Mouse (Mus musculus) C2C12 (cell line): Measurements from ENCODE around the gene Zfp683. TPM values are rescaled to one million over a fixed set of nuclear protein-coding genes. Genes with fewer than 3 reads are reported as not detected.

ENCODE experiments used
- H3K27me3 ChIP-seq: one replicate; pipeline ENCODE4 v1.6.1; 2011; ENCODE audit not compliant: control insufficient read depth, insufficient read depth, insufficient read length
- H3K36me3 ChIP-seq: one replicate; pipeline ENCODE4 v1.6.1; 2011; ENCODE audit not compliant: control insufficient read depth, insufficient read depth
- H3K4me3 ChIP-seq: one replicate; pipeline ENCODE4 v1.5.1; 2011; ENCODE audit warnings: mild to moderate bottlenecking, control low read depth; ENCODE audit not compliant: poor library complexity, insufficient read depth, severe bottlenecking
- H3K79me2 ChIP-seq: one replicate; pipeline ENCODE4 v1.6.1; 2011; ENCODE audit not compliant: control insufficient read depth, insufficient read depth
- H3K79me3 ChIP-seq: one replicate; pipeline ENCODE4 v1.6.1; 2011; ENCODE audit warnings: low read depth, control low read depth
- H3ac ChIP-seq: one replicate; pipeline ENCODE3; 2011; ENCODE audit warnings: low read depth; ENCODE audit not compliant: control insufficient read depth, insufficient read length
- CEBPB ChIP-seq: IDR thresholded peaks from one replicate; pipeline ENCODE4 v1.6.1; 2011; ENCODE audit warnings: low read depth, mild to moderate bottlenecking, control low read depth, moderate library complexity
- CTCF ChIP-seq: IDR thresholded peaks from one replicate; pipeline ENCODE4 v1.5.1; 2011; ENCODE audit not compliant: control insufficient read depth, insufficient read depth, insufficient read length
- FOSL1 ChIP-seq: IDR thresholded peaks from one replicate; pipeline ENCODE4 v1.8.0; 2011; ENCODE audit warnings: mild to moderate bottlenecking, low read length; ENCODE audit not compliant: poor library complexity, insufficient read depth, severe bottlenecking
- MAX ChIP-seq: IDR thresholded peaks from one replicate; pipeline ENCODE4 v1.6.1; 2011; ENCODE audit warnings: mild to moderate bottlenecking, control low read depth
- MYOD1 ChIP-seq: IDR thresholded peaks from one replicate; pipeline ENCODE4 v1.6.1; 2011; ENCODE audit warnings: low read depth; ENCODE audit not compliant: control insufficient read depth, insufficient read length
- MYOG ChIP-seq: IDR thresholded peaks from one replicate; pipeline ENCODE4 v1.6.1; 2011; ENCODE audit not compliant: control insufficient read depth, insufficient read length; ENCODE audit errors: extremely low read depth
- USF1 ChIP-seq: IDR thresholded peaks from one replicate; pipeline ENCODE4 v1.6.1; 2011; ENCODE audit warnings: low read depth, mild to moderate bottlenecking, control low read depth, moderate library complexity
- polyA plus RNA-seq: library from polyadenylated mRNA; unstranded; fragments of >200 nt; fragmentation: generic; extraction: Trizol; gene quantifications from one replicate; pipeline ENCODE4 v1.2.1, GENCODE M21; 2012; ENCODE audit warnings: missing spikeins

Gene Zfp683
- polyA plus RNA-seq, 1 experiment, result not detected

DNA sequence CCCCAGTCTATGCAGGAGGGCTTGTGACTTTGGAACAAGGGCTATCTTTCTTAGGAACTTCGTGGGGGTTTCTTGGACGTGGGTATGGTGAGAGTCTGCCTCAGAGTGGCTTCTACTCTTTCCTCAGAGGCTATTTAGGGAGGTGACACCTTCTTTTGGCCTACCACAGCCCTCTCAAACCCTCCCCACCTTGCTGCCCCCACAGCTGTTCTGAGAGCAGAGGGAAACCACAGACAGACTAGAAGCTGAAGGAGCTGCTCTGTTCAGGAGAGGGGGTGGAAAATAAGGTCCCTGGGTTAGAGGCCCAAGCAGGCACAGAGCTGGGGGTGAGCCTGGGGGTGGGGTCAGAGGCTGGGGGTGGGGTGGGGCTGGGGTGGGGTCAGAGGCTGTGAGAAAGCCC is 10.6 kb upstream of the Zfp683 start:
- H3K4me3 ChIP-seq, result no peak overlapping the region
- H3K27me3 ChIP-seq, result peaks cover 12% of the 10 kb centered on the region
- TF ChIP-seq CEBPB (no peak), MYOG (no peak), FOSL1 (no peak), MAX (no peak), USF1 (no peak), MYOD1 (no peak), CTCF (no peak)
- no peaks in the 10 kb centered on the region for H3K36me3 ChIP-seq
- no peak overlapping the region for H3ac ChIP-seq
- no peaks in the 10 kb centered on the region for H3K79me3 ChIP-seq
- H3K79me2 ChIP-seq, result no peaks in the 10 kb centered on the region

DNA sequence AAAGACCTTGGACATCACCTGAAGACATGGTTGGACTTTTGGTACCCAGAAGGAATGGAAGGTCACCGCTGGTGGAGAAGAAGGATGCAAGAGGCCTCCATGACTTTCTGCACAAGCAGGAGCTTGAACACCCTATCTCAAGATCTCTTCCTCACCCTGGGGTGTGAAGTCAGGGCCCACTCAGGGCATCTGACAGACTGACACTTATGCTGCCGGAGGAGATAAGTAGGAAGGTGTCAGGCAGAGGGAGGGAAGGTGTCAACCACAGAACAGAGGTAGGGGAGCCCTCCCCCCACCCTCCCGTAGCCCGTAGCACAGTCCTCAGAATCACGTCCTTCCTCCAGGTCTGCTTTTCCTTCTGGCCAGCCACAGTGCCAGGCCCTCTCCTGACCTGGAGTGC is 6.0 kb upstream of the Zfp683 start:
- no peak overlapping the region for H3K4me3 ChIP-seq
- H3K79me3 ChIP-seq, result no peaks in the 10 kb centered on the region
- no peaks in the 10 kb centered on the region for H3K79me2 ChIP-seq
- H3ac ChIP-seq, result no peak overlapping the region
- no peak for TF ChIP-seq CTCF
- TF ChIP-seq MAX, result no peak
- no peak for TF ChIP-seq CEBPB
- no peak for TF ChIP-seq MYOD1
- TF ChIP-seq MYOG, result no peak
- no peak for TF ChIP-seq FOSL1
- no peak for TF ChIP-seq USF1
- H3K27me3 ChIP-seq, result peaks cover 11% of the 10 kb centered on the region
- no peaks in the 10 kb centered on the region for H3K36me3 ChIP-seq

- Histone ChIP-seq H3K79me3 (no peaks in the 10 kb centered on the region), H3K4me3 (no peak overlapping the region), H3K79me2 (no peaks in the 10 kb centered on the region), H3ac (no peak overlapping the region), H3K36me3 (no peaks in the 10 kb centered on the region), H3K27me3 (peaks cover 40% of the 10 kb centered on the region)
- no peak for TF ChIP-seq MYOG
- no peak for TF ChIP-seq USF1
- TF ChIP-seq CEBPB, result no peak
- TF ChIP-seq MYOD1, result no peak
These were observed 1.7 kb upstream of the Zfp683 start for GRCm38 (mm10) chr4:134051912-134052311.

- Histone ChIP-seq H3K27me3 (peaks cover 45% of the 10 kb centered on the region), H3K4me3 (no peak overlapping the region), H3K36me3 (no peaks in the 10 kb centered on the region), H3ac (no peak overlapping the region), H3K79me2 (no peaks in the 10 kb centered on the region), H3K79me3 (no peaks in the 10 kb centered on the region)
- TF ChIP-seq MYOD1 (no peak), USF1 (no peak), MAX (no peak), FOSL1 (no peak), MYOG (no peak), CTCF (no peak), CEBPB (no peak)
These were observed 1.1 kb upstream of the Zfp683 start for GRCm38 (mm10) chr4:134052560-134052959.

DNA sequence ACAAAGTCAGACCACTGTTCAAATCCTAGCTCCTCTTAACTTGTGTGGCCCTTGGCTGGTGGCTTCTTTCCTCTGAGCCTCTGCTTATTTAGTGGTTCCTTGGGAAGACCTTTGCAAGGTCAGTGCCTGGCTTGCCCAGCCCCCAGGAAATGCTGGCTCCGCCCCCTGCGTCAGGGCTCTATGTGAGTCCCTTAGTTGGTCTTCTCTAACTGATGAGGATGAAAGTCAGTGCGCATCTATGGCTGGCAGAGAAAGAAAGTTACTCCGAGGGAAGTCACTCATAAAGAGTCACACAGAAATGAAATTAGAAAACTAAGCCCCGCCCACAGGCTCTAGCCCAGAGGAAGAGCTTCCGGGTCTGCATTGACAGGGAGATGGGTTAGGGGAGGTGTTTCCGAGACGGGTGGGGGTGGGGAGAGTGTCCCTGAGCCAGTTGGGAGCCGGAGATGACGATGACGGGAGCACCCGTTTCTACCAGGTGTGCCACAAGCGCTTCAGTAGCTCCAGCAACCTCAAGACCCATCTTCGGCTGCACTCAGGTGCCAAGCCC is 4.6 kb downstream of the Zfp683 start:
- no peaks in the 10 kb centered on the region for H3K79me2 ChIP-seq
- H3K27me3 ChIP-seq, result peaks cover 46% of the 10 kb centered on the region
- TF ChIP-seq CEBPB, result no peak
- no peak for TF ChIP-seq MYOD1
- no peak for TF ChIP-seq CTCF
- TF ChIP-seq USF1, result no peak
- no peak for TF ChIP-seq MYOG
- TF ChIP-seq FOSL1, result no peak
- no peak for TF ChIP-seq MAX
- H3ac ChIP-seq, result no peak overlapping the region
- no peaks in the 10 kb centered on the region for H3K79me3 ChIP-seq
- H3K36me3 ChIP-seq, result no peaks in the 10 kb centered on the region
- H3K4me3 ChIP-seq, result no peak overlapping the region

- H3K79me3 ChIP-seq, result no peaks in the 10 kb centered on the region
- TF ChIP-seq CTCF (no peak), CEBPB (no peak), USF1 (no peak), MYOG (no peak), MAX (no peak), MYOD1 (no peak), FOSL1 (no peak)
- H3ac ChIP-seq, result no peak overlapping the region
- H3K27me3 ChIP-seq, result peaks cover 41% of the 10 kb centered on the region
- no peaks in the 10 kb centered on the region for H3K79me2 ChIP-seq
- H3K36me3 ChIP-seq, result no peaks in the 10 kb centered on the region
- no peak overlapping the region for H3K4me3 ChIP-seq
These were observed 5.3 kb downstream of the Zfp683 start for GRCm38 (mm10) chr4:134058908-134059307.
